Mouse (Mus musculus): ENCODE measurements around the gene Zfp362.

Zfp362 gene

GRCm38 (mm10) chr4:128806043-128806826 lies at the start of gene Zfp362:
Gene Zfp362 (minus strand): TSS chr4:128806045.
- peak; percentile 49 to 50 for DNase-seq

- DNase-seq, result peak; percentile 33 to 48
These were observed 49.8 kb upstream of the Zfp362 start for GRCm38 (mm10) chr4:128855613-128856040.

- DNase-seq, result no peak
These were observed 47.3 kb upstream of the Zfp362 start for GRCm38 (mm10) chr4:128853117-128853516.

- DNase-seq, result no peak
These were observed 46.5 kb upstream of the Zfp362 start for GRCm38 (mm10) chr4:128852266-128852887.

- DNase-seq, result no peak
These were observed 43.8 kb upstream of the Zfp362 start for GRCm38 (mm10) chr4:128849686-128850085.

GRCm38 (mm10) chr4:128848961-128849360 lies 43.1 kb upstream of the Zfp362 start:
- no peak for DNase-seq

GRCm38 (mm10) chr4:128845367-128845973 lies 39.6 kb upstream of the Zfp362 start:
- DNase-seq, result no peak

GRCm38 (mm10) chr4:128844566-128844965 lies 38.7 kb upstream of the Zfp362 start:
- no peak for DNase-seq

- DNase-seq, result no peak
These were observed 35.4 kb upstream of the Zfp362 start for GRCm38 (mm10) chr4:128841259-128841658.

GRCm38 (mm10) chr4:128839811-128840738 lies 34.2 kb upstream of the Zfp362 start:
- DNase-seq, result no peak

- no peak for DNase-seq
These were observed 32.4 kb upstream of the Zfp362 start for GRCm38 (mm10) chr4:128838202-128838601.

- no peak for DNase-seq
These were observed 18.3 kb upstream of the Zfp362 start for GRCm38 (mm10) chr4:128824131-128824530.

GRCm38 (mm10) chr4:128820568-128820967 lies 14.7 kb upstream of the Zfp362 start:
- no peak for DNase-seq

- no peak for DNase-seq
These were observed 11.2 kb upstream of the Zfp362 start for GRCm38 (mm10) chr4:128817011-128817410.

- DNase-seq, result peak; percentile 73 to 82
These were observed 5.7 kb upstream of the Zfp362 start for GRCm38 (mm10) chr4:128811382-128812056.

GRCm38 (mm10) chr4:128806827-128807179 lies 958 bp upstream of the Zfp362 start:
- DNase-seq, result peak; percentile 55 to 63

- DNase-seq, result peak; percentile 47 to 59
These were observed 449 bp downstream of the Zfp362 start for GRCm38 (mm10) chr4:128805150-128806042.

- DNase-seq, result no peak
These were observed 1.3 kb downstream of the Zfp362 start for GRCm38 (mm10) chr4:128804426-128805149.

- DNase-seq, result no peak
These were observed 2.3 kb downstream of the Zfp362 start for GRCm38 (mm10) chr4:128803569-128803968.

Data from cerebellum, postnatal 36 days (tissue).